ENCODE assay signal across 9 mouse cellular contexts in genomic region chr2:50110167-50110566, GRCm38 (mm10). TPM values are rescaled to one million over a fixed set of nuclear protein-coding genes. Genes with fewer than 3 reads are reported as not detected.
A peak's percentile ranks its signal among the peaks of the same experiment; 100 is the strongest.
DNase-seq lines count a peak whose midpoint lies in the region; ATAC-seq and TF ChIP-seq lines count a peak whose summit lies in the region.
"Had no signal": no experiment of that assay in that cellular context is flagged by ENCODE, and none has a peak within 500 bp of the region (broad histone marks: within the 10 kb centered on the region; RNA-seq: fewer than 3 reads in every experiment).

No protein-coding gene starts in this region.

- TF ChIP-seq POLR2A in thymus, adult 2 months (IDR thresholded peaks at IDR 0.05; ENCODE audit: control insufficient read depth, extremely low read depth, insufficient read depth, low read length, poor library complexity) = no peak

- H3K9me3 ChIP-seq in liver, postnatal 0 days (ENCODE audit: low read length) = no peaks in the 10 kb centered on the region

- H3K4me1 ChIP-seq in liver, postnatal 0 days (ENCODE audit: insufficient read depth) = no peaks in the 10 kb centered on the region
- no peaks in the 10 kb centered on the region for H3K4me1 ChIP-seq in thymus, adult 2 months (replicated peaks; ENCODE audit: control insufficient read depth, insufficient read depth, low read length)

- no peak overlapping the region for H3K9ac ChIP-seq in liver, postnatal 0 days (replicated peaks)

- no peak overlapping the region for H3K4me3 ChIP-seq in left cerebral cortex, adult 2 months
- no peak overlapping the region for H3K4me3 ChIP-seq in liver, postnatal 0 days (ENCODE audit: low read depth, low read length)
- no peak overlapping the region for H3K4me3 ChIP-seq in thymus, adult 2 months (ENCODE audit: control insufficient read depth, insufficient read depth, low read length)

- no peak; the same call in 1 of the 2 replicates for TF ChIP-seq CTCF in left cerebral cortex, adult 2 months (IDR thresholded peaks at IDR 0.05)
- no peak for TF ChIP-seq CTCF in liver, postnatal 0 days (IDR thresholded peaks at IDR 0.05; ENCODE audit: low read depth)
- TF ChIP-seq CTCF in thymus, adult 2 months (IDR thresholded peaks at IDR 0.05; ENCODE audit: borderline replicate concordance, control insufficient read depth, extremely low read depth, insufficient read depth, low read length, poor library complexity) = no peak

- WGBS in liver, postnatal 0 days (ENCODE audit: insufficient replicate concordance) = 38% methylated on average over 10 of the region's 10 CpGs
- WGBS in thymus, adult 2 months = 85% methylated on average over 10 of the region's 10 CpGs

- intact Hi-C loops in left cerebral cortex, adult 2 months (cut with DNase I) = no loop called here
- intact Hi-C loops in left cerebral cortex, postnatal 4 days (cut with DNase I) = no loop called here
- intact Hi-C loops in heart, postnatal 25 days (cut with DNase I) = no loop called here

- no peak for TF ChIP-seq EP300 in liver, postnatal 0 days (IDR thresholded peaks at IDR 0.05; ENCODE audit: low read depth)

- H3K27me3 ChIP-seq in liver, postnatal 0 days (ENCODE audit: insufficient read depth, low read length) = no peaks in the 10 kb centered on the region
- H3K27me3 ChIP-seq in thymus, adult 2 months (ENCODE audit: control insufficient read depth, insufficient read depth, low read length) = no peaks in the 10 kb centered on the region

- peak overlapping the region; percentile 59 for H3K27ac ChIP-seq in left cerebral cortex, adult 2 months
- no peak overlapping the region for H3K27ac ChIP-seq in liver, postnatal 0 days (ENCODE audit: low read depth)
- no peak overlapping the region for H3K27ac ChIP-seq in thymus, adult 2 months (ENCODE audit: control insufficient read depth, insufficient read depth, low read length)

- DNase-seq in left cerebral cortex, adult 2 months (ENCODE audit: extremely low spot score in 1 of 2, low spot score in 2 of 2) = peak; percentile 12 to 27
- DNase-seq in left cerebral cortex, postnatal 4 days = no peak
- peak; percentile 61 for DNase-seq in fibroblast of lung, adult 2 months (ENCODE audit: low read depth)
- peak; percentile 4 for DNase-seq in heart, postnatal 25 days (ENCODE audit: low spot score)
- DNase-seq in liver, postnatal 0 days = no peak
- no peak for DNase-seq in thymus, adult 2 months
- DNase-seq in spleen, postnatal 10 days (ENCODE audit: low spot score in 2 of 2) = no peak

- H3K4me2 ChIP-seq in liver, postnatal 0 days (ENCODE audit: low read depth, low read length) = no peak overlapping the region

- peak; percentile 63 for ATAC-seq in liver, postnatal 0 days
- no peak for ATAC-seq in CD4-positive, CD25-positive, alpha-beta regulatory T cell, adult 4 months

- H3K36me3 ChIP-seq in liver, postnatal 0 days (replicated peaks; ENCODE audit: insufficient read depth, low read length) = no peaks in the 10 kb centered on the region
- no peaks in the 10 kb centered on the region for H3K36me3 ChIP-seq in thymus, adult 2 months (ENCODE audit: control insufficient read depth, insufficient read depth, low read length)

RNA-seq across cellular contexts. Expression of gene Lypd6, which starts 43.9 kb away (rescaled TPM):
- total RNA-seq in left cerebral cortex, adult 2 months (2021) = 10 to 100 TPM; 19.5 to 20.6 TPM
- 10 to 100 TPM; 19.8 to 26.0 TPM for total RNA-seq in left cerebral cortex, postnatal 4 days (2021)
- under 1 TPM; 0.08 to 0.34 TPM for total RNA-seq in heart, postnatal 25 days (2021)
- 0.13 and 0.28 TPM in 2 replicates for polyA plus RNA-seq in liver, postnatal 0 days (2015; fragmentation: Nextera tagmentation; extraction: Ambion mirVana)
- 0.56 and 1.2 TPM in 2 replicates for polyA plus RNA-seq in thymus, adult 2 months (2012; rRNA removed)
- polyA plus RNA-seq in CD4-positive, CD25-positive, alpha-beta regulatory T cell, adult 4 months (2017; shearing (Covaris generic)) = not detected
- total RNA-seq: neutrophil, adult 5-6 weeks had no signal

Comparison
In these comparisons a context has a peak if more than half of its experiments do, and no peak if none do; other contexts are left out.
1. DNase-seq: peak in left cerebral cortex, adult 2 months (2 of 2), fibroblast of lung, adult 2 months (single experiment) and heart, postnatal 25 days (single experiment); none in left cerebral cortex, postnatal 4 days (single experiment), liver, postnatal 0 days (single experiment), thymus, adult 2 months (single experiment) and spleen, postnatal 10 days (0 of 2).
2. RNA of gene Lypd6, which starts 43.9 kb away (total RNA-seq): 19.8 to 26.0 TPM in left cerebral cortex, postnatal 4 days and 19.5 to 20.6 TPM in left cerebral cortex, adult 2 months; 0.08 to 0.34 TPM in heart, postnatal 25 days; every median in the first group is over 10 times any median in the second.